Mouse (Mus musculus): ENCODE measurements around the gene Fam174b. TPM values are rescaled to one million over a fixed set of nuclear protein-coding genes. Genes with fewer than 3 reads are reported as not detected.

The Fam174b gene
- total RNA-seq, 1 experiment from 2014 or later, result 10.1 TPM

- DNase-seq, result no peak
Observed at GRCm38 (mm10) chr7:73814454-73814853, 74.4 kb downstream of the Fam174b start.

- no peak for DNase-seq
Observed at GRCm38 (mm10) chr7:73816255-73816996, 76.3 kb downstream of the Fam174b start.

- no peak for DNase-seq
Observed at GRCm38 (mm10) chr7:73819366-73819765, 79.3 kb downstream of the Fam174b start.

Small RNA genes lying within 50 kb of the gene (microRNA-seq; reads per million reads assigned to microRNA genes)
- gene Mir7234, result 0 reads per million in 2 experiments

Other genes with a start within 250 kb of the Fam174b start
- 45.1 and 52.8 TPM in 2 replicates for gene Chd2, start 198.5 kb upstream of the Fam174b start, total RNA-seq (2021)

Data from adrenal gland, postnatal 14 days (tissue).